Mouse (Mus musculus) large intestine, adult 2 months (tissue): ENCODE results near the gene 4933428G20Rik. TPM values are rescaled to one million over a fixed set of nuclear protein-coding genes. Genes with fewer than 3 reads are reported as not detected.

Experiments used
- DNase-seq: peaks from one replicate; pipeline ENCODE4 v3.0.0-alpha.2; 2012; ENCODE audit warnings: low read depth, low spot score
- WGBS: fragments of 180-500 bp; shearing (Covaris S2); methylation state at CpG from one replicate; pipeline ENCODE4 v1.1.7; 2018; 5-methylcytosine and 5-hydroxymethylcytosine counted together
- polyA plus RNA-seq: library from polyadenylated mRNA; depleted of rRNA; stranded (reverse); fragments of >200 nt; gene quantifications from 2 replicates; pipeline ENCODE4 v1.2.3, GENCODE M21; 2012; rRNA removed

Gene 4933428G20Rik
- polyA plus RNA-seq, 1 experiment = not detected

GRCm38 (mm10) chr11:97441658-97442125 is 58.4 kb downstream of the 4933428G20Rik start:
- WGBS = 18% methylated on average over 3 of the region's 3 CpGs
- no peak for DNase-seq

GRCm38 (mm10) chr11:97441036-97441657 is 59.0 kb downstream of the 4933428G20Rik start:
- WGBS = 30% methylated on average over 15 of the region's 15 CpGs
- no peak for DNase-seq

Other genes with a start within 250 kb of the 4933428G20Rik start
- 33.8 and 48.1 TPM in 2 replicates for gene Npepps, start 219.7 kb downstream of the 4933428G20Rik start, polyA plus RNA-seq
- 16.5 and 17.5 TPM in 2 replicates for gene Mrpl45, start 184.6 kb downstream of the 4933428G20Rik start, polyA plus RNA-seq
- 0.06 and 0.11 TPM in 2 replicates for gene Gpr179, start 148.3 kb downstream of the 4933428G20Rik start, polyA plus RNA-seq
- 4.3 and 6.2 TPM in 2 replicates for gene Socs7, start 137.8 kb downstream of the 4933428G20Rik start, polyA plus RNA-seq
- gene Arhgap23, start 84.8 kb downstream of the 4933428G20Rik start, polyA plus RNA-seq = 5.7 and 6.4 TPM in 2 replicates
- gene Srcin1, start 75.8 kb upstream of the 4933428G20Rik start, polyA plus RNA-seq = 0.14 and 0.19 TPM in 2 replicates
- gene Epop, start 129.4 kb upstream of the 4933428G20Rik start, polyA plus RNA-seq = 1.2 and 1.5 TPM in 2 replicates
- gene Mllt6, start 163.1 kb upstream of the 4933428G20Rik start, polyA plus RNA-seq = 15.8 and 23.9 TPM in 2 replicates
- gene Cisd3, start 185.5 kb upstream of the 4933428G20Rik start, polyA plus RNA-seq = 318 and 359 TPM in 2 replicates
- 26.2 and 38.3 TPM in 2 replicates for gene Pcgf2, start 200.2 kb upstream of the 4933428G20Rik start, polyA plus RNA-seq
- gene Psmb3, start 203.1 kb upstream of the 4933428G20Rik start, polyA plus RNA-seq = 509 and 538 TPM in 2 replicates
- gene Pip4k2b, start 244.4 kb upstream of the 4933428G20Rik start, polyA plus RNA-seq = 4.5 and 5.3 TPM in 2 replicates